Mouse (Mus musculus): ENCODE data around the gene Far2. TPM values are rescaled to one million over a fixed set of nuclear protein-coding genes. Genes with fewer than 3 reads are reported as not detected.
A peak's percentile ranks its signal among the peaks of the same experiment; 100 is the strongest.

Far2 gene
- 10 to 100 TPM; 19.6 to 20.1 TPM for total RNA-seq (2021)

GRCm38 (mm10) chr6:148046881-148047649 is at the start of gene Far2:
Gene Far2 (plus strand): TSS chr6:148047259.
- DNase-seq (ENCODE audit: low spot score in 2 of 2): peak; percentile 58 to 65
- intact Hi-C loops (cut with DNase I): no loop called here

GRCm38 (mm10) chr6:148000483-148000882 is 46.6 kb upstream of the Far2 start:
- DNase-seq (ENCODE audit: low spot score in 2 of 2): no peak
- intact Hi-C loops (cut with DNase I): loop anchor here (5.0 kb wide), 1 partner anchor 137 kb away; no protein-coding TSS in a partner anchor

- intact Hi-C loops (cut with DNase I): loop anchor here (5.0 kb wide), 1 partner anchor 136 kb away; no protein-coding TSS in a partner anchor
- DNase-seq (ENCODE audit: low spot score in 2 of 2): no peak
These were observed 46.0 kb upstream of the Far2 start for GRCm38 (mm10) chr6:148001071-148001470.

GRCm38 (mm10) chr6:148006118-148006837 is 40.8 kb upstream of the Far2 start:
- DNase-seq (ENCODE audit: low spot score in 2 of 2): no peak
- intact Hi-C loops (cut with DNase I): no loop called here

DNA sequence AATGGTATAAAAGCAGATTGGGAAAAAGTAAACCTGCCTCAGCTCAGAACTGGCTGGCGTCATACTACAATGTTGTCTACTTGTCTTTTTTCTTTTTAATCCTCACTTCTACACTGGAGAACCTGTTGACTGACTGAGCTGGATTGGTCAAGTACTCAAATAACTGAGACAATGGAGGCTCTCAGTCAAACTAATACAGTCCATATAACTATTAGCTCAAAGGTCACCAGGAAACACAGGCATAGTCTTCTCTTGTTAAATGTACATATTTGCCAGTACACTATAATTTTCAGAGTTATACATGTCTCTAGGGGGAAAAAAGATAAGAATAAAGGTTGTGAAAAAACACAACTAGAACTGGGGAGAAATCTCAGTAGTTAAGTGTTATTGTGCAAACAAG is 6.3 kb upstream of the Far2 start:
- intact Hi-C loops (cut with DNase I): no loop called here
- DNase-seq (ENCODE audit: low spot score in 2 of 2): no peak

- intact Hi-C loops (cut with DNase I): no loop called here
- DNase-seq (ENCODE audit: low spot score in 2 of 2): no peak
These were observed 560 bp downstream of the Far2 start for GRCm38 (mm10) chr6:148047650-148047988.

DNA sequence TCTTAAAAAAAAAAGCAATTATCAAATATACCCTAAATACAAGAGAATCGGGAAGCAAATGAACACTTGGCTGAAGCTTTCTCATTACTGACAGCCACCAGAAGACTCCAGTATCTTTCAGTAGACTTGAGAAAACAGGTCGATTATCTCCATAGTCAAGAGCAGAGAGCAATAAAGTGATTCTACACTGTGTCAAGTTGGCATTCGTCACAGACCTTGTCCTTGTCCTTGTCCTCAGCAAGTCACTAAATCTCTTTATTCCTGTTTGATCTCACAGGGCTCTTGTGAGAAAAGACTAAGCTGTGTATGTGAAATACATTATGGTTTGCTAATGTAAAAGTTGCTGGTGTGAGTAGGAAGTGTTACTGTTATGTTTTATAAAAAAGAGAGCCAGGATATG is 16.1 kb downstream of the Far2 start:
- intact Hi-C loops (cut with DNase I): no loop called here

DNA sequence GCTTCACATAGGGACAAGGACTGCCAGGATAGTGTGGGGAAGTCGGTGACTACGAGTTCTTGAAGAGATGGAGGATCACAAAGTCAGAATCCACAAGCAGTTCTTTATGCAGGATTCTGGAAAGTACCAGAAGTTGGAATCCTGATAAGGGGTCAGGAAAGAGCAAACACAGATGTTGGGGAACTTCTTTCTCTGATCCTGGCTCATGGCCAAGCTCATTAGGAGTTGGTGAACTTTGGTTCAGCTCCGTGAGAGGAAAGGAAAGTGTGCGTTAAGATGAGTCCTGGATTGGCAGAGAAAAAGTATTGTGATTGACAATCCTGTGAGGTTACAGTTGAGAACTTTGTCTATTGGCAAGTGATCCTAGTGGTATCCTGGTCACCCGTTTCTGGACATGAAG is 19.2 kb downstream of the Far2 start:
- DNase-seq (ENCODE audit: low spot score in 2 of 2): no peak
- intact Hi-C loops (cut with DNase I): no loop called here

More for the DNA sequence above, 16.1 kb downstream of the Far2 start:
- no peak for DNase-seq (ENCODE audit: low spot score in 2 of 2)

DNA sequence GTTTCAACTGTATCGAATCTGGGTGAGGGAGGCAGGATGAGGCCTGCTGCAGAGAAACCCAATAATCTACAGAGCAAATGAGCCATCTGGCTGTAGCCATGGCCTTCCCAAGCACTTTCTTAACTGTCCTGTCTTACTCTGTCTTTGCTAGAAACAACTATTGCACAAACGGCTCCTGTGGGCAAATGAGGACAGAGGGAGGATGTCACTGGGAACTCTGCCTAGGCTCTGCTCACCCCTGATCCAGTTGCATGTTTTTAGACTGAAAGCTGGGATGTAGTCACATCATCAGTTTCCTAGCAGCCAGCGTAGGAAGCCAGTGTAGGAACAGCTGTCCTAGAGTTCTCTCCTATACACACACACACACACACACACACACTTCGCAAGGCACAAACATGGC is 21.7 kb downstream of the Far2 start:
- intact Hi-C loops (cut with DNase I): no loop called here

GRCm38 (mm10) chr6:148073599-148073998 is 26.5 kb downstream of the Far2 start:
- intact Hi-C loops (cut with DNase I): no loop called here
- DNase-seq (ENCODE audit: low spot score in 2 of 2): no peak

More for the DNA sequence above, 21.7 kb downstream of the Far2 start:
- DNase-seq (ENCODE audit: low spot score in 2 of 2): no peak

DNA sequence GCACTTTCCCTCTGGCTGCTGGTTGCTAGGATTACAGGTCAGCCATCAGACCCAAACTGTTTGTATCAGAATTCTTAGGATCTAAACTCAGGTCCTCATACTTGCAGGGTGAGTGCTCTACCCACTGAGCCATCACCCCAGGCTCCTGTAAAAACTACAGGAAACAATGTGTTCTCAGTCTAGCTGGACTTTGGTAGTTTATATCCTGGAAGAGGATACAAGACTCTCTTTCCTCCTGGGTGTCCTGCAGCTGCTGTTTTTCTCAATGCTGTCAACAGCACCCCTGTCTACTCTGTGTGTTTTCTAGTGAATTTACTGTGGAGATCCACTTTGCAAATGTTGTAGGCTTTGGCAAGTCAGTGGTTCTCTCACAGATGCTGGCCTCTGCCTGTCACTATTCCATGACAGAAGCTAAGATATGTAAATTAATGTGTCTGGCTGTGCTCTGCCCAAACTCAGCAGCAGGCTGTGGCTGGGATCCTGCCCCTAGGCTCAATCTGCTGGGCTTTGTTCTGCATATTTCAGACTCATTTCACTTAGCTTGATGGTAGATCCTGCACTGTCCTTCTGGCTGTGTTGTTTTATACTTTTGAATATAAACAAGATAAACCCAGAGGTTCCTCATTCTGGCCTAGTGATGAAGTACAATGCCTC is 27.3 kb downstream of the Far2 start:
- intact Hi-C loops (cut with DNase I): no loop called here
- no peak for DNase-seq (ENCODE audit: low spot score in 2 of 2)

- no peak for DNase-seq (ENCODE audit: low spot score in 2 of 2)
- intact Hi-C loops (cut with DNase I): no loop called here
These were observed 36.8 kb downstream of the Far2 start for GRCm38 (mm10) chr6:148083864-148084263.

GRCm38 (mm10) chr6:148084403-148084802 is 37.3 kb downstream of the Far2 start:
- intact Hi-C loops (cut with DNase I): no loop called here
- DNase-seq (ENCODE audit: low spot score in 2 of 2): no peak

DNA sequence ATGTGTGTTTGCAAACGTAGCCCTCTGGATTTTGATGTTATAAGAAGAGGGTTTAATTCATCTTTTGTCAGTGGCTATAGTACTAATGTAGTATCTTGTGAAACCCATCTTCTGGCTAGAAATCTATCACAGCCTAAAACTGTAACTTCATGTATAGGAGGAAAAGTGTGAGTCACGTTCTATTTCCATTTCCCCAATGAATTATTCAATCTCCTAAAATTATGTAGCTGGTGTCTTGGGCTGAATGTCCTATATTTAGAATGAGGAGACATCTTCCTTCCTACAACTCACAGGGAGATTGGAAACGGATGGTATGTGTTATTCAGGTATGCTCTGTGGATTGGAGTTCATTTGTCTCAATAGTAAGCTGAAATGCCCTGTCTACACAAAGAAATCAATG is 50.0 kb downstream of the Far2 start:
- intact Hi-C loops (cut with DNase I): no loop called here
- DNase-seq (ENCODE audit: low spot score in 2 of 2): no peak

DNA sequence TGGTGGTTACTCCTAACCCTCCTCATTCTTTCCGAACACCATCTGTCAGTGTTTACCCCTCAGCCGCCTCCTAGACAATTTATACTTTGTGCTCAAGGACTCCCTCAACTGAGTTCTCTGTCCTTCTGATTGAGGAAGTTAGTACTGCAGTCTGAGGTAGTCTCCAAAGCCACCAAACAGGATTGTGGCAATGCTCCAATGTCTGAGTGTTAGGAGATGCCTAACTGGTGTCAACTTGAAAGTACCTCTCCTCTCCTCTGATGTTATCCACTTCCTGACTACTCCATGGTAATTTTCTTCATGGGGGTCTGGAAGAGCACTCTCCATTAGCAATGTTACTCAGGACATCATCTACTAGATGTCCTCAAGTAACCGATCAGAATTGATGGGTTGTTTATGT is 54.9 kb downstream of the Far2 start:
- DNase-seq (ENCODE audit: low spot score in 2 of 2): no peak
- intact Hi-C loops (cut with DNase I): no loop called here

DNA sequence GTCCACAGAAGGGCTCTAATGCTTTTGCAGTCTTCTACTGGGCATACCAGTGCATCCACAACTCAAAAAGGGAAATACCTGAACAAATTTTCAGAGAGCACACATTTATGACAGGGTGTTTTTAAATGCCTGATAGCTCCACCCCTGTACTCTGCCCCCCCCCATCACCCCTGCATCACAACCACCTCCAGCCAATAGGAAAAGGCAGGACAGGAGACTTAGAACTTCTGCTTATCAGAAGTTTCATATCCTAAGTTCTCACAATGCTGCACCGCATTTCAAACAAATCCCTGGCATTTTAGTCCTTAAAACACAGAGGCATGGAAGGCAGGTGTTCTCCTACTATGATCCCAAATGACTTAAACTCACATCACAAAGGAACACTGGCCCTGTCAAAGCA is 55.4 kb downstream of the Far2 start:
- intact Hi-C loops (cut with DNase I): no loop called here
- no peak for DNase-seq (ENCODE audit: low spot score in 2 of 2)

DNA sequence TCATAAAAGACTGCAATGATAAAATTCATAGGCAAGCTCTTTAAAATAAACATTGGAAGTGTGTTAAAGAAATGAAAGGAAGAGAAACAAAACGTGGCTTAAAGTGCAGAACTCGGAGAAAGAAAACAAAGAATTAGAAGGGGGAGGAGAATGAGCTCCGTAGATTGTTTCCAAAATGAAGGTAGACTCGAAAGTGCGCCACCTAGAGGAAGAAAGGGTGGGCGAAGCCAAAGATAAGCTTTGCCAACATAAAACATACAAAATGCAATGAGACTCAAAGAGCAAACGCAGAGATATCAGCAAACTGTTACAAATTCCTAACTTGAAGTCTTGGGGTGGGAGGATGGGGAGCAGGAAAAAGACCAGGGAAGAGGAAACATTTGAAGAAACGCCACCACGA is 57.2 kb downstream of the Far2 start:
- intact Hi-C loops (cut with DNase I): no loop called here
- DNase-seq (ENCODE audit: low spot score in 2 of 2): no peak

- DNase-seq (ENCODE audit: low spot score in 2 of 2): no peak
- intact Hi-C loops (cut with DNase I): no loop called here
These were observed 58.7 kb downstream of the Far2 start for GRCm38 (mm10) chr6:148105722-148106268.

DNA sequence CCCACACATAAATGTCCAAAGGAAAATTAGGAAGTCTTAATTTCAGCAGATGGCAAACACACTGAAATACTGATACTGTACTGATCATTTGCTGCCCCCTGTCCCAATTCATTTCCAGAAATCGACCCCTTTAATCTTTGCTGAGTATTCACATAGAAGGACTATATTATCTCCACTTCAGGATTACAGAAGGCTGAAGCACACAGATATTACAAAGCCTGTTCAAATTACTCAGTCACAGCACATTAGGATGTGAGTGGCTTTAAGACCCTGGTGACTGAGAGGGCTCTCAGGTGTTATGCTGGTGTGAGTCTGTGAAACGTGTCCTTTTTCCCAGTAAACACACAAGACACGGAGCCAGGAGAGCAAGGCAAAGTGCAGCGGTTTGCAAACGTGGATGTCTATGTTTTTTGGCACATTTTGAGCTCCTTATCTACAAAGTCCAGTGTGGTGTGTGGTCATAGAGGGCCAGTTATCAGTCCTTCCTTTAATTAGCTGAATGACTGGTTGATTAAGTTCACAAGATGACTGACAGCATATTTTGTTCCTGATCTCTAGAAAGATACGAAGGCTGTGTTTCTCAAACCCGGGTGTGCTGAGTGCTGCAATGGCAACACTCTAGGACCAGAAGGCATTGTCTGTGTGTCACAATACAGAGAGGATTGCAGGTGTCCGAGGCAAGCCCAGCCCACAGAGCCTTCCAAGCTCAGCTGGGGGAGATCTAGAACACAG is 61.8 kb downstream of the Far2 start:
- DNase-seq (ENCODE audit: low spot score in 2 of 2): no peak
- intact Hi-C loops (cut with DNase I): no loop called here
